ENCODE assay signal across 26 mouse cellular contexts in the genomic region with DNA sequence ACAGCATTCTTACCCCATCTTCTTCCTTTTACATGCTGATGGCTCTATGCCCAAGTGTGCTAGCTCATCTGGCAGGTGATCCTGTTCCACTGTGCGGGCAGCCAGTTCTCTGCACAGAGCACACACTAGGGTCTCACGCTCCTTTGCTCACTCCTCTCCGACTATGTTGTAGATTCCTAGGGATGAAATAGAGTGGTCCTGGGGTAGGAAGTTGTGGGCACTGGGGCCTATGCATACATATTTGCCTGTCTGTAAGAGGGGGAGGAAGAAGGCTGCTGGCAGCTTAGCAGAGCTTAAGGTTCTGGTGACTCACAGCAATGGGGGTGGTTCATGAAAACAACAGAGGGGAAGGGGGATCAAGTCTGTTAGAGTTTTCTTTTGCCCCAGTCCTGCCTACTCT. TPM values are rescaled to one million over a fixed set of nuclear protein-coding genes. Genes with fewer than 3 reads are reported as not detected.
DNase-seq lines count a peak whose midpoint lies in the region; ATAC-seq and TF ChIP-seq lines count a peak whose summit lies in the region.
"Had no signal": no experiment of that assay in that cellular context is flagged by ENCODE, and none has a peak within 500 bp of the region (broad histone marks: within the 10 kb centered on the region; RNA-seq: fewer than 3 reads in every experiment).

No protein-coding gene starts in this region.

- peaks cover 7% of the 10 kb centered on the region; the same call in 1 of the 2 replicates for H3K36me3 ChIP-seq in forebrain, embryonic 16.5 days (ENCODE audit: control insufficient read depth, insufficient read depth)
- peaks cover 81% of the 10 kb centered on the region for H3K36me3 ChIP-seq in intestine, postnatal 0 days (ENCODE audit: control insufficient read depth, insufficient read depth)

- no peak overlapping the region for H3K4me3 ChIP-seq in forebrain, embryonic 16.5 days (replicated peaks; ENCODE audit: low read length)
- H3K4me3 ChIP-seq in intestine, postnatal 0 days (ENCODE audit: low read depth, low read length), result no peak overlapping the region
- H3K4me3 ChIP-seq: embryonic facial prominence, embryonic 12.5 days; intestine, embryonic 15.5 days; neural tube, embryonic 13.5 days had no signal

- 78% methylated on average over 3 of the region's 3 CpGs for WGBS in forebrain, embryonic 16.5 days
- 94% methylated on average over 3 of the region's 3 CpGs for WGBS in intestine, postnatal 0 days

- H3K4me1 ChIP-seq in forebrain, embryonic 16.5 days (replicated peaks; ENCODE audit: control insufficient read depth, insufficient read depth, low read length), result peaks cover 30% of the 10 kb centered on the region
- no peaks in the 10 kb centered on the region for H3K4me1 ChIP-seq in intestine, postnatal 0 days (replicated peaks; ENCODE audit: control insufficient read depth, insufficient read depth, low read length)
- H3K4me1 ChIP-seq: embryonic facial prominence, embryonic 12.5 days; intestine, embryonic 15.5 days had no signal

- no peak for ATAC-seq in forebrain, embryonic 16.5 days
- no peak for ATAC-seq in intestine, postnatal 0 days
- ATAC-seq: activated CD4-positive, CD25-positive, alpha-beta regulatory T cell, adult 4 months; intestine, embryonic 15.5 days; Patski had no signal

- no peaks in the 10 kb centered on the region for H3K9me3 ChIP-seq in forebrain, embryonic 16.5 days (ENCODE audit: control insufficient read depth, low read length)
- H3K9me3 ChIP-seq in intestine, postnatal 0 days (ENCODE audit: control insufficient read depth), result no peaks in the 10 kb centered on the region
- H3K9me3 ChIP-seq: embryonic facial prominence, embryonic 12.5 days; intestine, embryonic 15.5 days; neural tube, embryonic 13.5 days had no signal

- H3K27ac ChIP-seq in forebrain, embryonic 16.5 days (ENCODE audit: low read length), result peak overlapping the region; percentile 14; the same call in 1 of the 2 replicates
- H3K27ac ChIP-seq in intestine, postnatal 0 days (ENCODE audit: low read depth, low read length), result no peak overlapping the region
- H3K27ac ChIP-seq: embryonic facial prominence, embryonic 12.5 days; hindbrain, embryonic 14.5 days; intestine, embryonic 15.5 days; neural tube, embryonic 13.5 days had no signal

- no peak for TF ChIP-seq CTCF in intestine, postnatal 0 days (IDR thresholded peaks at IDR 0.05; ENCODE audit: low read depth)

- no peaks in the 10 kb centered on the region for H3K27me3 ChIP-seq in forebrain, embryonic 16.5 days (replicated peaks; ENCODE audit: control insufficient read depth, insufficient read depth, low read length)
- no peaks in the 10 kb centered on the region for H3K27me3 ChIP-seq in intestine, postnatal 0 days (replicated peaks; ENCODE audit: control insufficient read depth, insufficient read depth, low read length)
- H3K27me3 ChIP-seq: embryonic facial prominence, embryonic 12.5 days; intestine, embryonic 15.5 days; neural tube, embryonic 13.5 days; Patski had no signal

- H3K4me2 ChIP-seq in forebrain, embryonic 16.5 days (ENCODE audit: low read length), result no peak overlapping the region
- H3K4me2 ChIP-seq in intestine, postnatal 0 days (replicated peaks; ENCODE audit: low read depth), result no peak overlapping the region
- H3K4me2 ChIP-seq: embryonic facial prominence, embryonic 12.5 days; heart, embryonic 11.5 days; hindbrain, embryonic 14.5 days; intestine, embryonic 15.5 days; midbrain, embryonic 11.5 days; neural tube, embryonic 13.5 days had no signal

- H3K9ac ChIP-seq in forebrain, embryonic 16.5 days (replicated peaks; ENCODE audit: low read depth, low read length), result no peak overlapping the region
- H3K9ac ChIP-seq in intestine, postnatal 0 days (ENCODE audit: low read depth, low read length), result no peak overlapping the region
- H3K9ac ChIP-seq: embryonic facial prominence, embryonic 12.5 days; hindbrain, embryonic 14.5 days; intestine, embryonic 15.5 days; neural tube, embryonic 13.5 days had no signal

- DNase-seq in frontal cortex, postnatal 36 days (ENCODE audit: low spot score in 2 of 2), result peak; percentile 65 to 71
- DNase-seq in frontal cortex, postnatal 14 days (ENCODE audit: low spot score in 2 of 2), result no peak
- DNase-seq in layer of hippocampus, adult 9-11 months, result peak; percentile 81
- no peak for DNase-seq in layer of hippocampus, postnatal 14 days (ENCODE audit: low spot score in 2 of 2)
- peak; percentile 89 for DNase-seq in brain, adult 2 months (ENCODE audit: low read depth, low spot score)
- DNase-seq in urinary bladder, postnatal 14 days (ENCODE audit: low spot score), result no peak
- DNase-seq: adrenal gland, postnatal 25 days; cerebellum, adult 2 months; gastrocnemius, postnatal 25 days; heart, postnatal 14 days; lung, adult 18-20 months had no signal

RNA-seq across cellular contexts. Expression of a gene that starts 59.4 kb away (rescaled TPM):
- 100 to 1,000 TPM; 113 to 124 TPM for total RNA-seq in layer of hippocampus, postnatal 14 days (2021)
- polyA plus RNA-seq in forebrain, embryonic 16.5 days (2015; fragmentation: Nextera tagmentation; extraction: Ambion mirVana), result 110 and 133 TPM in 2 replicates
- 0.07 TPM in 1 of 2 replicates, not detected in the other for polyA plus RNA-seq in intestine, postnatal 0 days (2015; fragmentation: Nextera tagmentation; extraction: Ambion mirVana)
- total RNA-seq: adrenal gland, postnatal 25 days; common myeloid progenitor, adult 5-6 weeks; gastrocnemius, postnatal 25 days; heart, postnatal 14 days; liver, adult 2 months had no signal
- polyA plus RNA-seq: activated CD4-positive, CD25-positive, alpha-beta regulatory T cell, adult 4 months; C2C12; kidney, embryonic 16.5 days; liver, adult 2 months; Patski; stomach, embryonic 16.5 days had no signal

Comparison
In these comparisons a context has a peak if more than half of its experiments do, and no peak if none do; other contexts are left out.
1. DNase-seq: peak in frontal cortex, postnatal 36 days (2 of 2), layer of hippocampus, adult 9-11 months (single experiment) and brain, adult 2 months (single experiment); none in frontal cortex, postnatal 14 days (0 of 2), layer of hippocampus, postnatal 14 days (0 of 2) and urinary bladder, postnatal 14 days (single experiment).
2. RNA of a gene that starts 59.4 kb away (polyA plus RNA-seq): 110 to 133 TPM in forebrain, embryonic 16.5 days; 0.07 TPM in intestine, postnatal 0 days; every median in the first group is over 100 times any median in the second.